Mouse (Mus musculus): Measurements from ENCODE around the gene B3gat1.

- no peak for TF ChIP-seq POLR2A (IDR thresholded peaks at IDR 0.05; ENCODE audit: control insufficient read depth, low read depth, low read length)
- no peak for TF ChIP-seq CTCF (IDR thresholded peaks at IDR 0.05; ENCODE audit: control insufficient read depth, insufficient read depth, insufficient replicate concordance, low read depth, low read length)
Measured at GRCm38 (mm10) chr9:26768181-26768580, 34.7 kb downstream of the B3gat1 start.

Measured in testis, adult 2 months (tissue).